Mouse (Mus musculus) kidney, postnatal 4 days (tissue): ENCODE data around the gene Batf3.
"Not testable (repeated sequence)": the region's sequence is repeated elsewhere in the genome, so short reads cannot be mapped to it uniquely, and the experiment has no call there.

Experiments used
- DNase-seq, 2 experiments: peaks; one replicate each; pipeline ENCODE4 v3.0.0; 2021; ENCODE audit warnings: mixed read lengths in 2 of 2

The Batf3 gene

DNA sequence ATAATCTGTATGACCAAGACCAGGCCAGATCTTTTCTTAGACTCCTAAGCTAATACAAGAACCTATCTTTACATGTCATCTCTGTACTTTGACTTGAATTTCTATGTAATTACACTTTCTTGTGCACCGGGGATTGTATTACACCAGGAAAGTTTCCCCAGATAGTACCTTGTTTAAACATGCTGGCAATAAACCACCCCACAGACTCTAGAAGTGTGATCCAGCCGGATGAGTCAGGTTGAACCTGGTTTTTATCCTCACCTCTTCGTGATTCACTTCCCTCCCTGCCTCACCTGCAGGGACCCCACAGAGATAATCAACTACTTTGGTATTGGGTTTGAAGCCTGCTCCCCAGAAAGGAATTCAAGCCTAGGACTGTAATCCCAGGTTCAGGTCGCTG lies 37.8 kb downstream of the Batf3 start:
- no peak for DNase-seq

DNA sequence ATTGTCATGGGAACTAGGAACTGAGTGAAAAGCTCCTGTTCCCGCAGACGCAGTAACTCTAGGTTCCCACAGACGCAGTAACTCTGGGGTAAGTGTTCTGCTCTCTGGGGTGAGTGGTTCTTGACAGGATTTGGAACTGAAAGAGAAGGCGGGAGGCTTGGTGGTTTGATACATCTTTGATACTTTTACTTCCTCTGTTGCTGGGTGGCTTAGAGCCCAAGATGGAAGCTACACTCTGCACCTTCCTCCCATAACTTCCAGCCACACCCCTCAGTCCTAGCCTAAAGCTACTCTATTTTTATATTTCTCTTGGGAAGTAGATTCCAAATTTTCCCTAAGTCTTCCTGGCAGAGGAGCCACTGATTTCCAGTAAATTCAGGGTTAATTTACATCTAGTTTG lies 40.8 kb downstream of the Batf3 start:
- DNase-seq: no peak

DNA sequence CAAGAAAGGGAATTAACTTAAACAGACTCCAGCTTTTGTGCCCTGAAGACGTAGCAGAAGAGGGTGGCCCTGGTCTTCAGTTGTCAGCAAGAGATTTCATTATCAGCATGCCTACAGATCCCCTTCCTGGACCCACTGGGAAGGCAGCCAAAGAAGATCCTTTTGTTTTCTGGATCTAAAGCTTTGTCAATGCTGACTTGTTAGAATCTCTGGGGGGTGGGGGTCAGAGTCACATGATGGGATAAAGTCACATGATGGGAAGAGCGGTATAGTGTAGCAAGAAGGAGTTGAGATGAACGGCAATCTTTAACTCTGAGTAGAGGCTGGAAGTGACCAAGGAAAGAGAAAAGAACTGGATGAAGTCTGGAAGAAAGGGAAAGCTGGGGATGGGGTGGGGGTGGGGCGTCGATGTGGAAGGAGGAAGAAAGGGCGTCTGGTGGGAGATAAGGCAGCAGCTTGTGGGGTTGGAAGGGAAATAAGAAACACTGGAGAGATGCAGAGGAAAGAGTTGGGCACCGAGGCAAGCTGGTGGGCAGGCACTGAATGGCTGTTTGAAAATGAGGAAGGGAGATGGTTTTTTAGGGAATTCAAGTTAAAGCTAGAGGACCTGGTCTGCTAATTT lies 41.3 kb downstream of the Batf3 start:
- no peak for DNase-seq

DNA sequence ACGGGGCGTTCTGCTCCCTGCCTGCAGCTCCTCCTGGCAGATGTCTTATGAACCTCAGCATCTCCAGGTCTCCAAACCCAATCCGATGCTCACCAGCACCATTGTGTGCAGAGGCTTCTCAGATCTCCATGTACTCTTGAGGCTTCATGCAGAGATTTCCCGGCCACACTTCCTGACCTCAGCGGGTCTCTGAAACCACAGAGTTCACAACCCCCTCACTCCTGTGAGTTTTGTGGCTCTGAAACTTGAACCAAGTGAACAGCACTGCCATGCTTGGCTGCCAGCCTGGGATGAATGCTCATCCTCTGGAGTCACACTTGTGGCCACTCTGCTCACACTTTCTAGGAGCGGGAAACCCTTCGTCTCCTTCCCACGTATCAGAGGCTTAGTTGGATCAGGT lies 43.3 kb downstream of the Batf3 start:
- DNase-seq: no peak

DNA sequence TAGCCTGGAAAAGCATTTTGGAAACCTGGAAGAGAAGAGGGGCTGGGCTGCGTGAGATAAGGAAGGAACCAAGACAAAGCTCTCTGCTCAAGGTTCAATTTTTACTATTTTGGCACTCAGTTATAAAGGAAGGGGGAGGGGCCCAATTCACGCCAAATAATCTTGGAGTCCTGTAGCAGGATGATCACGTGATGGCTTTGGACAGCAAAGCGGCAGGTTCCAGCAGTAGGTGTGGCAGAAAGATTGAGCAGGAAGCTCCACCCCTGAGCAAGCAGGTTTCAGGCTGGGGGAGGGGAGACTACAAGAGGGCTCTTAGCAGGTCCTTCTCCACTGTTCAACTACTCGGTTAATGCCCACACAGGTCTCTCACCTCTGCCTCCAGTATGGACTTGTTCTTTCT lies 51.8 kb downstream of the Batf3 start:
- DNase-seq: not testable (repeated sequence)

DNA sequence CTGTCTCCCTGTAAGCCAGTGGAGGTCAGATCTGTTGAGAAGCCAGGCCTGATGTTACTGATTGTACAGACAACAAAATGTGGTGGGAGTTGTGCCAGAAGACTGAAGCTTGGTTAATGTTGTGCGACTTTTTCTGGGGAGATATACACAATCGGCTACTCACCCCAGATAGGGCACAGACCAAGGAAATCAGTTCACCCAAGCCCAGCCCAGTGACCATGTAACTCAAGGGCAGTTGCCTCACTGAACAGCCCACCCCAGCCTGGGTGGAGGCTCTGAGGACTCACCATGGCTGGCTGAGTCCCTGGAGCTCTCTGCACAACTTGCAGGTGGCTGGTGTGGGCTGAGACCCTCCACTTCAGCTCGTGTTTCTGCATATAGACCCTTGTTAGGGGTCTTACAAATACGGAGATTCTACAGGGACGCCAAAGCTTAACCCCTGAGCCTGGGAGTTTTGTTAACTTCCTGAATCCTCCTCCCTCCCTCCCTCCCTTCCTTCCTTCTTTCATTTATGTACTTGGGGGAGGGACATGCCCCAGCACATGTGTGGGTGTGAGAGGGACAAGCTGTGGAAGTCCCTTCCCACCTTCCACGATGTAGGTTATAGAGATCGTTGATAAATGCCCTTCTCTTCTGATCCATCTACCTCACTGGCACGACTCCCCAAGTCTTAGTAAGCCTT lies 53.4 kb downstream of the Batf3 start:
- DNase-seq: no peak

DNA sequence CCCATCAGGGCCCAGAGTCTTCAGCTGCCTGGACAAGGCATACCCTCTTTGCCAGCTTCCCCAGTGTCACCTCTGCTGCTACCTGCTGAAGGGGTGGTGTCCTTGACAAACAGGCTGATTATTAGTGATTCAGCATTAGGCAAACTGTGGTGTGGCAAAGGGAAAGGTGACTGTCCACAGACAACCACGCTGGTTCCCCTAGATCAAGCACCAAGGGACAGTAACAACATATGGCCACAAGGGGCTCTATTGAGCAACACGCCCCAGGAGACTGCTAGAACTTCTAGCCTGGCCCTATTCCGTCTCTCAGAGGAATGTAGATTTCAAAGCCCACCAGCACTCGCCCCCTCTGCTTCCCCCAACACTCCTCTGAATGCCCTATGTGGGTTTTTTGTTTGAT lies 55.4 kb downstream of the Batf3 start:
- peak; percentile 61 to 73 for DNase-seq

DNA sequence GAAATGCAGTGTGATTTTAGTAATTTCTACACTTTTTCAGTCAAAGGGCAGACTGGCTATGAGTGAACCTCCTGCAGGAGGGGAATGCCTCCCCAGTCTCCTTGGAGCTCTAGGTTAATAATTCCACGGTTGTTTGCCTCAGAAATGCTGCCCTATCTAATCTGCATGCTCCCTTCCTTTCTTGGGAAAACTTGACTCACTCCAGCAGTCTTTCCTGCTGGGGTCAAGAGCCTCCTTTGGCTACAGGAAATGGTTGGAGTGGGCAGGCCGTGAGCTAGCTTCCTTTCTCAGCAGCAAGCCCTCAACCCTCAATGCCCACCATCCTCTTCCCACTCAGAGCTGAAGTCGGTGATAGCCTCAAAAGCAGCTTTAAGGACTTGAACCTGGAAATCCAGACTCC lies 56.7 kb downstream of the Batf3 start:
- DNase-seq: no peak
